Mouse (Mus musculus) testis, adult 2 months (tissue): ENCODE results near the gene Cfap61.

Experiments
- CTCF ChIP-seq: fragments of 200-500 bp; IDR thresholded peaks from 2 replicates; pipeline ENCODE4 v1.5.1; 2012; ENCODE audit warnings: low read depth, mild to moderate bottlenecking, inconsistent platforms, low read length, moderate library complexity; ENCODE audit not compliant: control insufficient read depth, insufficient read depth, insufficient replicate concordance
- POLR2A ChIP-seq: fragments of 200-500 bp; IDR thresholded peaks from 2 replicates; pipeline ENCODE4 v1.6.1; 2012; ENCODE audit warnings: low read depth, mild to moderate bottlenecking, inconsistent platforms, low read length, moderate library complexity; ENCODE audit not compliant: control insufficient read depth

DNA sequence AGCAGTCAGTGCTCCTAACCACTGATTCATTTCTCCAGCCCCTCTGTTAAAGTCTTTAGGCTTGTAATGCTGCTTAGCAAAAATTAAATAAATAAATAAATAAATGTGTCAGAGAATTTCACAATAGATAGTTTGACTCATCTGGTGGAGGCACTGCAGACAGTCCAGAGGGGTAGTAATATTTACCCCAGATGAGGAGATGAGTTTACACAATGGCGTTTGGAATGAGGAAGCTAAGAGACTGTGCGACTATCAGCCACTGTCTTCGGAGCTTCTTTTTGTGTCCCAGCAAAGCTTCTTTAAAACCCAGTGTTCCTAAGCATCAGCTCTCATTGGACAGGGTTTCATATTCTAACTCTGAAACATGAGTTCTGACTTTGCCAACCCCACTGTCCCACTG, 165.3 kb downstream of the Cfap61 start:
- TF ChIP-seq CTCF (no peak), POLR2A (no peak)
